Mouse (Mus musculus): ENCODE measurements around the gene Sncg. TPM values are rescaled to one million over a fixed set of nuclear protein-coding genes. Genes with fewer than 3 reads are reported as not detected.
"Not testable (repeated sequence)": the region's sequence is repeated elsewhere in the genome, so short reads cannot be mapped to it uniquely, and the experiment has no call there.

The Sncg gene
- 188 and 207 TPM in 2 replicates for polyA plus RNA-seq (2015; fragmentation: Nextera tagmentation; extraction: Ambion mirVana)

GRCm38 (mm10) chr14:34374577-34374976, at the start of gene Sncg:
Sncg (minus strand) TSS chr14:34374789.
- Histone ChIP-seq H3K27me3 (replicated peaks; ENCODE audit: control insufficient read depth, insufficient read depth, low read length) (no peaks in the 10 kb centered on the region), H3K4me2 (ENCODE audit: low read length) (peak within 1 kb of the TSS; percentile 16), H3K9ac (ENCODE audit: low read depth, low read length) (no peak within 1 kb of the TSS), H3K9me3 (ENCODE audit: control insufficient read depth, low read length) (no peaks in the 10 kb centered on the region), H3K27ac (ENCODE audit: low read depth, low read length) (no peak within 1 kb of the TSS), H3K4me3 (ENCODE audit: low read length) (no peak within 1 kb of the TSS), H3K4me1 (ENCODE audit: control insufficient read depth, insufficient read depth, low read depth, low read length) (peaks cover 12% of the 10 kb centered on the region), H3K36me3 (ENCODE audit: control insufficient read depth, insufficient read depth, low read length) (no peaks in the 10 kb centered on the region)
- 20% methylated on average over 10 of the region's 10 CpGs for WGBS
- peak; percentile 28; the same call in 1 of the 2 replicates for ATAC-seq

- WGBS, result 97% methylated on average over 1 of the region's 1 CpGs
Measured at GRCm38 (mm10) chr14:34421078-34421477, 46.5 kb upstream of the Sncg start.

GRCm38 (mm10) chr14:34417501-34417900, 42.9 kb upstream of the Sncg start:
- no peaks in the 10 kb centered on the region for H3K9me3 ChIP-seq (ENCODE audit: control insufficient read depth, low read length)
- no peak overlapping the region for H3K27ac ChIP-seq (ENCODE audit: low read depth, low read length)
- H3K27me3 ChIP-seq (replicated peaks; ENCODE audit: control insufficient read depth, insufficient read depth, low read length), result no peaks in the 10 kb centered on the region
- H3K4me1 ChIP-seq (ENCODE audit: control insufficient read depth, insufficient read depth, low read depth, low read length), result no peaks in the 10 kb centered on the region
- WGBS, result 85% methylated on average over 5 of the region's 5 CpGs
- peaks cover 21% of the 10 kb centered on the region for H3K36me3 ChIP-seq (ENCODE audit: control insufficient read depth, insufficient read depth, low read length)
- no peak overlapping the region for H3K4me2 ChIP-seq (ENCODE audit: low read length)
- no peak for ATAC-seq
- H3K9ac ChIP-seq (ENCODE audit: low read depth, low read length), result no peak overlapping the region
- H3K4me3 ChIP-seq (ENCODE audit: low read length), result no peak overlapping the region

More at GRCm38 (mm10) chr14:34421078-34421477, 46.5 kb upstream of the Sncg start:
- no peak overlapping the region for H3K4me3 ChIP-seq (ENCODE audit: low read length)
- no peaks in the 10 kb centered on the region for H3K9me3 ChIP-seq (ENCODE audit: control insufficient read depth, low read length)
- ATAC-seq, result no peak
- H3K27me3 ChIP-seq (replicated peaks; ENCODE audit: control insufficient read depth, insufficient read depth, low read length), result no peaks in the 10 kb centered on the region
- H3K9ac ChIP-seq (ENCODE audit: low read depth, low read length), result no peak overlapping the region
- H3K4me2 ChIP-seq (ENCODE audit: low read length), result no peak overlapping the region
- H3K36me3 ChIP-seq (ENCODE audit: control insufficient read depth, insufficient read depth, low read length), result peaks cover 7% of the 10 kb centered on the region
- no peaks in the 10 kb centered on the region for H3K4me1 ChIP-seq (ENCODE audit: control insufficient read depth, insufficient read depth, low read depth, low read length)
- no peak overlapping the region for H3K27ac ChIP-seq (ENCODE audit: low read depth, low read length)

GRCm38 (mm10) chr14:34416946-34417345, 42.4 kb upstream of the Sncg start:
- not testable (repeated sequence) for H3K4me1 ChIP-seq (ENCODE audit: control insufficient read depth, insufficient read depth, low read depth, low read length); H3K9me3 ChIP-seq (ENCODE audit: control insufficient read depth, low read length); ATAC-seq; H3K27me3 ChIP-seq (replicated peaks; ENCODE audit: control insufficient read depth, insufficient read depth, low read length); H3K4me3 ChIP-seq (ENCODE audit: low read length); H3K27ac ChIP-seq (ENCODE audit: low read depth, low read length); H3K9ac ChIP-seq (ENCODE audit: low read depth, low read length); H3K4me2 ChIP-seq (ENCODE audit: low read length)
- peaks cover 20% of the 10 kb centered on the region; the same call in 1 of the 2 replicates for H3K36me3 ChIP-seq (ENCODE audit: control insufficient read depth, insufficient read depth, low read length)
- WGBS, result 99% methylated on average over 4 of the region's 4 CpGs

GRCm38 (mm10) chr14:34412164-34412896, 37.7 kb upstream of the Sncg start:
- Histone ChIP-seq H3K9ac (ENCODE audit: low read depth, low read length) (no peak overlapping the region), H3K27me3 (replicated peaks; ENCODE audit: control insufficient read depth, insufficient read depth, low read length) (no peaks in the 10 kb centered on the region), H3K4me2 (ENCODE audit: low read length) (no peak overlapping the region), H3K27ac (ENCODE audit: low read depth, low read length) (no peak overlapping the region), H3K4me1 (ENCODE audit: control insufficient read depth, insufficient read depth, low read depth, low read length) (no peaks in the 10 kb centered on the region), H3K36me3 (ENCODE audit: control insufficient read depth, insufficient read depth, low read length) (peaks cover 21% of the 10 kb centered on the region), H3K4me3 (ENCODE audit: low read length) (no peak overlapping the region), H3K9me3 (ENCODE audit: control insufficient read depth, low read length) (no peaks in the 10 kb centered on the region)
- no peak for ATAC-seq
- WGBS, result 86% methylated on average over 7 of the region's 7 CpGs

GRCm38 (mm10) chr14:34410716-34411115, 36.1 kb upstream of the Sncg start:
- Histone ChIP-seq H3K4me2 (ENCODE audit: low read length) (no peak overlapping the region), H3K27me3 (replicated peaks; ENCODE audit: control insufficient read depth, insufficient read depth, low read length) (no peaks in the 10 kb centered on the region), H3K36me3 (ENCODE audit: control insufficient read depth, insufficient read depth, low read length) (peaks cover 20% of the 10 kb centered on the region), H3K9me3 (ENCODE audit: control insufficient read depth, low read length) (no peaks in the 10 kb centered on the region), H3K27ac (ENCODE audit: low read depth, low read length) (no peak overlapping the region), H3K4me1 (ENCODE audit: control insufficient read depth, insufficient read depth, low read depth, low read length) (no peaks in the 10 kb centered on the region), H3K9ac (ENCODE audit: low read depth, low read length) (no peak overlapping the region), H3K4me3 (ENCODE audit: low read length) (no peak overlapping the region)
- 96% methylated on average over 6 of the region's 6 CpGs for WGBS
- no peak for ATAC-seq

- H3K4me2 ChIP-seq (ENCODE audit: low read length), result no peak overlapping the region
- no peak overlapping the region for H3K9ac ChIP-seq (ENCODE audit: low read depth, low read length)
- no peak overlapping the region for H3K4me3 ChIP-seq (ENCODE audit: low read length)
- H3K27ac ChIP-seq (ENCODE audit: low read depth, low read length), result no peak overlapping the region
- peaks cover 15% of the 10 kb centered on the region for H3K36me3 ChIP-seq (ENCODE audit: control insufficient read depth, insufficient read depth, low read length)
- no peaks in the 10 kb centered on the region for H3K27me3 ChIP-seq (replicated peaks; ENCODE audit: control insufficient read depth, insufficient read depth, low read length)
- no peaks in the 10 kb centered on the region for H3K9me3 ChIP-seq (ENCODE audit: control insufficient read depth, low read length)
- H3K4me1 ChIP-seq (ENCODE audit: control insufficient read depth, insufficient read depth, low read depth, low read length), result no peaks in the 10 kb centered on the region
- no peak for ATAC-seq
- 96% methylated on average over 7 of the region's 7 CpGs for WGBS
Measured at GRCm38 (mm10) chr14:34403424-34403823, 28.8 kb upstream of the Sncg start.

GRCm38 (mm10) chr14:34402871-34403270, 28.3 kb upstream of the Sncg start:
- Histone ChIP-seq H3K36me3 (ENCODE audit: control insufficient read depth, insufficient read depth, low read length) (peaks cover 16% of the 10 kb centered on the region), H3K4me2 (ENCODE audit: low read length) (no peak overlapping the region), H3K27ac (ENCODE audit: low read depth, low read length) (no peak overlapping the region), H3K27me3 (replicated peaks; ENCODE audit: control insufficient read depth, insufficient read depth, low read length) (no peaks in the 10 kb centered on the region), H3K9ac (ENCODE audit: low read depth, low read length) (no peak overlapping the region), H3K9me3 (ENCODE audit: control insufficient read depth, low read length) (no peaks in the 10 kb centered on the region), H3K4me3 (ENCODE audit: low read length) (no peak overlapping the region), H3K4me1 (ENCODE audit: control insufficient read depth, insufficient read depth, low read depth, low read length) (no peaks in the 10 kb centered on the region)
- WGBS, result 76% methylated on average over 8 of the region's 8 CpGs
- no peak for ATAC-seq

GRCm38 (mm10) chr14:34401135-34401534, 26.5 kb upstream of the Sncg start:
- Histone ChIP-seq H3K9me3 (ENCODE audit: control insufficient read depth, low read length) (no peaks in the 10 kb centered on the region), H3K9ac (ENCODE audit: low read depth, low read length) (no peak overlapping the region), H3K4me2 (ENCODE audit: low read length) (no peak overlapping the region), H3K36me3 (ENCODE audit: control insufficient read depth, insufficient read depth, low read length) (peaks cover 11% of the 10 kb centered on the region), H3K27me3 (replicated peaks; ENCODE audit: control insufficient read depth, insufficient read depth, low read length) (no peaks in the 10 kb centered on the region), H3K27ac (ENCODE audit: low read depth, low read length) (no peak overlapping the region), H3K4me3 (ENCODE audit: low read length) (no peak overlapping the region), H3K4me1 (ENCODE audit: control insufficient read depth, insufficient read depth, low read depth, low read length) (no peaks in the 10 kb centered on the region)
- no peak for ATAC-seq
- 53% methylated on average over 6 of the region's 6 CpGs for WGBS

All from hindbrain, embryonic 16.5 days (tissue).